Mouse (Mus musculus) liver, embryonic 14.5 days (tissue): ENCODE results near the gene Fam129a.

Experiments
- CTCF ChIP-seq: IDR thresholded peaks from 2 replicates; pipeline ENCODE4 v1.5.1; 2016; ENCODE audit warnings: antibody characterized with exemption, low read depth, control low read depth
- EP300 ChIP-seq: IDR thresholded peaks from 2 replicates; pipeline ENCODE4 v1.6.1; 2016; ENCODE audit warnings: antibody characterized with exemption, low read depth

GRCm38 (mm10) chr1:151627141-151627540 is 56.2 kb downstream of the Fam129a start:
- TF ChIP-seq CTCF = no peak
- no peak for TF ChIP-seq EP300
